Mouse (Mus musculus) CH12.LX (cell line): Measurements from ENCODE around the gene Prr18.

Source experiments
- CHD2 ChIP-seq: IDR thresholded peaks from 2 replicates; pipeline ENCODE4 v1.6.1; 2011; ENCODE audit warnings: low read length, improper control_type of control experiment
- CTCF ChIP-seq, 2 experiments: IDR thresholded peaks in 1 of 2; conservative IDR thresholded peaks in 1 of 2; 2 replicates each; pipeline ENCODE4 v1.5.1; 2011 to 2012; ENCODE audit warnings: low read depth in 2 of 2, low read length in 2 of 2, improper control_type of control experiment in 1 of 2, inconsistent platforms in 1 of 2, mild to moderate bottlenecking in 1 of 2, moderate library complexity in 1 of 2
- GABPA ChIP-seq: IDR thresholded peaks from 2 replicates; pipeline ENCODE4 v1.6.1; 2012; ENCODE audit warnings: low read depth, low read length, improper control_type of control experiment, inconsistent platforms; ENCODE audit not compliant: insufficient replicate concordance
- MYC ChIP-seq: IDR thresholded peaks from 2 replicates; pipeline ENCODE4 v1.6.1; 2011; ENCODE audit warnings: low read depth, mild to moderate bottlenecking, improper control_type of control experiment, low read length
- PAX5 ChIP-seq: IDR thresholded peaks from 2 replicates; pipeline ENCODE4 v1.6.1; 2012; ENCODE audit warnings: low read length, inconsistent platforms, mixed read lengths
- POLR2A ChIP-seq: IDR thresholded peaks from 2 replicates; pipeline ENCODE4 v1.6.1; 2011; ENCODE audit warnings: low read depth, mild to moderate bottlenecking, improper control_type of control experiment, low read length
- SMC3 ChIP-seq: IDR thresholded peaks from 2 replicates; pipeline ENCODE4 v1.6.1; 2011; ENCODE audit warnings: low read depth, low read length, improper control_type of control experiment
- USF1 ChIP-seq: IDR thresholded peaks from 2 replicates; pipeline ENCODE4 v1.6.1; 2014; ENCODE audit warnings: low read depth, mild to moderate bottlenecking, inconsistent platforms, low read length, improper control_type of control experiment
- ZC3H11A ChIP-seq: IDR thresholded peaks from 2 replicates; pipeline ENCODE4 v1.6.1; 2012; ENCODE audit warnings: low read depth, mild to moderate bottlenecking, inconsistent platforms, low read length, improper control_type of control experiment
- ZKSCAN1 ChIP-seq: IDR thresholded peaks from 2 replicates; pipeline ENCODE4 v1.6.1; 2012; ENCODE audit warnings: low read depth, inconsistent platforms, low read length, improper control_type of control experiment, borderline replicate concordance
- ZMIZ1 ChIP-seq: IDR thresholded peaks from 2 replicates; pipeline ENCODE4 v1.6.1; 2012; ENCODE audit warnings: low read depth, mild to moderate bottlenecking, inconsistent platforms, low read length, improper control_type of control experiment

DNA sequence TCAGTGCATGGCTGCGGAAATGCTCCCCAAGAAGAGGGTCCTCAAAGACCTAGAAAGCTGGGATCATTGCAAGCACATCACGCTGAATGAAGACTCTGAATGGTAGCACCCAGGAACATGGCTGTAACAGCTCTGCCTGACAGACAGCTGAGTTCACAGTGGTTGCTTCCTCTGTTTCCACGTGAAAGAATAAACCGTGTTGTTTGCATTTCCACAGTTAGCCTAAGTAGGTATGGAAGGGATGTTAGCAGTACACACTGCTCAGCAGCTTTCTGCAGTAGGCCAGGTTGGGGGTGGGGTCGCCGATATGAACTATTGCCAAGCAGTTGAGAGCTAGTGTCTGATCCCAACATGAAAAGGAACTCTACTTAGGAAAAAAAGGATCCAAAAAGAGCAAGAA lies 18.4 kb downstream of the Prr18 start, which contains the start of gene T2:
- TF ChIP-seq CTCF (conservative IDR thresholded peaks at IDR 0.05 in 1 of 2, IDR thresholded peaks at IDR 0.05 in 1 of 2; ENCODE audit: low read depth in 2 of 2, low read length in 2 of 2) (no peak), ZC3H11A (no peak), POLR2A (no peak), CHD2 (no peak), MYC (no peak), ZKSCAN1 (no peak), GABPA (no peak), PAX5 (no peak), SMC3 (no peak), ZMIZ1 (no peak), USF1 (no peak)
